Mouse (Mus musculus) embryonic stem cell, embryonic (primary cell): ENCODE results near the gene Gdf9.

Experiments used
- CTCF ChIA-PET, 4 experiments: fragments of 300-600 bp in 2 of 4; fragments of 350-600 bp in 2 of 4; sonication (Branson Sonifier 250); formaldehyde crosslinking; loops; one replicate each; lab custom pipeline; 2022; ENCODE audit warnings: inconsistent platforms in 2 of 4; lab: Charles Lee
- POLR2A ChIA-PET, 4 experiments: fragments of 300-600 bp in 2 of 4; fragments of 350-600 bp in 2 of 4; sonication (Branson Sonifier 250); formaldehyde crosslinking; loops; one replicate each; lab custom pipeline; 2022; ENCODE audit warnings: antibody characterized with exemption in 4 of 4, inconsistent platforms in 1 of 4; lab: Charles Lee

Gdf9 gene

DNA sequence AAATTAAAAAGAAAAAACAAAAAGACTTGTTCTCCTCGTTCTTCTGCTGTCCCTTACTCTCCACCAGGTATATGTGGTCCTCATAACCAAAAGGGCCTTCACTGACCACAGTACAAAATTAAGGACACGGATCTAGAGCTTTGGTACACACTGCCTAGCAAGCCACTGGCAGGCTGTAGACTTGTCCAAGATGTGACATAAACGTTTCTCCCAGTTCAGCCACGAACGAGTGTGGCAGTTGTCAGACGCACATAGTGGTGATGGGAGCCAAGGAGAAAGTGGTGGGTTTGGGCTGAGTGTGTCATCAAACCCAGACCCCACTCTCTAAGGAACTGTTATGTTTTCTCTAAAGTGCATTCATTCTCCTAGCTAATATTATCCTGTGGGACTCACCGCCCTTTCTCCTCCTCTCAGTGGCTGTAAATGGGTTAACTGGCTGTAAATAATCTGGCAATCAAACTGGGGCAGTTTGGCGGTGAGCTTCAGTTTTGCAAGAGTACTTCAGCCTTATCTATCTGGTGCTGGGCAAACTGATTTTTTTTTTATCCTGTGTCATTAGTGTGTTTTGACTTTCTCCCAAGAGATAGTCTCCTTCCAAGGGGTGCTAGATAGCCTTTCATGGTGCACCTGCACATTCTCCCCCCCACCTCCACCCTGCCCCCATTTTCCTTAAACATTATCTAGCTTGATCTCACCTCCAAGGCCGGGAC is 679 bp downstream of the Gdf9 start:
- ChIA-PET CTCF (interaction anchor here (0.5 to 2.2 kb wide), 22 partner anchors 9 to 306 kb away, joined by 3 to 13 read pairs (median 4); partner anchors contain the start of genes Gm9837 (in 2 of the 4), Gm10447 (in 1 of the 4) and Shroom1 (in 1 of the 4)), POLR2A (interaction anchor here in 3 of 4 experiments (0.5 to 3.8 kb wide), 81 partner anchors 8 to 1333 kb away, joined by 3 to 33 read pairs (median 4); partner anchors contain the start of genes Hspa4 (in 3 of the 3), Slc22a21 (in 2 of the 3), Zcchc10 (in 2 of the 3) and Gm10447 (in 1 of the 3))

DNA sequence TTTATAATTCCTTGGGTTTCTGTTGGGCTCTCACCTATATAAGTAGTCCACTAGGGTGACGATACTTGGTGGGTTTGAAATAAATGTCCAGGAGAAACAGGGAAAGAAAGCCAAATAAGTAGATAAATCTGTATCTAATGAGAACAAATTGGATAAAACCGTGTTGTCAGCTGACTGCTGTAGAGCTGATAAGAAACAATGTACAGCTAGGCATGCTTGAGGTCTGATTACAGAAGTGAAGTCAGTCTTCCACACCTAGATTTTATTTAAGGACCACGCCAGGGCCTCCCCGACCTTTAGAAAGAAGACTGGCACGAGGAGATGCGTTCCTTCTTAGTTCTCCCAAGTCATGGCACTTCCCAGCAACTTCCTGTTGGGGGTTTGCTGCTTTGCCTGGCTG is 2.2 kb downstream of the Gdf9 start:
- ChIA-PET CTCF (no interaction called here), POLR2A (interaction anchor here in 1 of 4 experiments (1.0 to 2.1 kb wide), 4 partner anchors 9 to 132 kb away, joined by 3 to 7 read pairs (median 4); no protein-coding TSS in a partner anchor)

DNA sequence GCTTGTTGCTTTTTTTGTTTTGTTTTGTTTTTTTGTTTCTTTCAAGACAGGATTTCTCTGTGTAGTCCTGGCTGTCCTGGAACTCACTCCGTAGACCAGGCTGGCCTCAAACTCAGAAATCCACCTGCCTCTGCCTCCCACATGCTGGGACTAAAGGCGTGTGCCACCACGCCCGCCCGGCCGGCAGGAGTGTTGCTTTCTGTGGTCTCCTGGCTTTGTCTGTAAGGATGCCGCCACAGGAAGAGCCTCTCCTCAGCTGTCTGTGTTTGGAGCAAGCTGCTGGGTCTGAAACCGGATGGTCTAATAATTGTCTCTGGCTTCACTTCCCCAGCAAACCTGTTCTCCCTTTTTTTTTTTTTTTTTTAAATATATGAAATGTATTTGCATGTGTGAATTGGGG is 4.7 kb downstream of the Gdf9 start:
- ChIA-PET CTCF (interaction anchor here (0.6 to 1.0 kb wide), 5 partner anchors 17 to 208 kb away, joined by 3 to 8 read pairs (median 4); no protein-coding TSS in a partner anchor), POLR2A (interaction anchor here (0.6 to 2.5 kb wide), 10 partner anchors 8 to 1512 kb away, joined by 3 to 8 read pairs (median 3); partner anchors contain the start of gene Gm10447 (in 1 of the 4))

DNA sequence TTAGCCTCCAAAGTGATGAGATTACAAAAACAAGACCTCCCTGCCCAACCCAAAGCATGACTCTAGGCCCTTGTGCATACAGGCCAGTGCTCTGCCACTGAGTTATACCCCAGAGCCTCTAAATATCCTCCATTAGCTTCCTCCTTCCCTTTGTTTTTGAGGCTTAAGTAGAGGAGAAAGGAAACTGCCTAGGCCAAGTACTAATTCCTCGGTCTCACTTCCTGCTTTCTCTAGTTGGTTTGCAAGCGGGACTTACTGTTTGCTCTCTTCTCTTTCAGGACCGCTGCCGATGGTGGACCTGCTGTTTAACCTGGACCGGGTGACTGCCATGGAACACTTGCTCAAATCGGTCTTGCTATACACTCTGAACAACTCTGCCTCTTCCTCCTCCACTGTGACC is 5.5 kb downstream of the Gdf9 start:
- POLR2A ChIA-PET: interaction anchor here (0.6 to 2.5 kb wide), 10 partner anchors 8 to 305 kb away, joined by 3 to 8 read pairs (median 4); partner anchors contain the start of genes Gm10447 (in 1 of the 4) and Rad50 (in 1 of the 4)
- CTCF ChIA-PET: interaction anchor here in 3 of 4 experiments (0.7 to 1.5 kb wide), 6 partner anchors 17 to 30 kb away, joined by 3 to 4 read pairs (median 3); partner anchors contain the start of genes Gm10447 (in 1 of the 3) and Shroom1 (in 1 of the 3)

DNA sequence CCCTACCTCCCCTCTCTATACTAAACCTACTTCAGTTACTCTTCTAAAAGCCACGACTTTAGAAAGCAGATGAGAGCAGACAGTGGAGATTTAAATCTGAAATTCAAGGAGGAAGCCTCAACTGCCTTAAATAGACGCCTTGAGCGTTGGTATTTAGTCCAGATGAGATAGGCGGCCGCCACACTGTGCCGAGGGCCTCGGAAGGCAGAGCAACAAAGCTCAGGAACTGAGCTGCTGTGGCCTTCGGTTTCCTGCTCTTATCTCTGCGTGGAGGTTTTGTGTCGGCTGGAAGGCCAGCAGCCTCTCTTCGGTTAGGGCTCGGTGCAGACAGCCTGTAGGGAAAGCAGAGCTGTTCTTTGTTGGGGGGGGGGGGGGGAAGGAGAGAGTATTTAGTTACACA is 11.1 kb downstream of the Gdf9 start:
- ChIA-PET CTCF (interaction anchor here (0.6 to 2.6 kb wide), 10 partner anchors 11 to 87 kb away, joined by 3 to 14 read pairs (median 5); partner anchors contain the start of genes Gdf9 (in 3 of the 4), Uqcrq (in 3 of the 4), Gm10447 (in 1 of the 4) and Shroom1 (in 1 of the 4)), POLR2A (interaction anchor here in 3 of 4 experiments (0.6 to 5.8 kb wide), 12 partner anchors 9 to 1749 kb away, joined by 3 to 24 read pairs (median 4); partner anchors contain the start of genes Gdf9 (in 2 of the 3), Uqcrq (in 2 of the 3), Gm10447 (in 1 of the 3) and Hspa4 (in 1 of the 3))

DNA sequence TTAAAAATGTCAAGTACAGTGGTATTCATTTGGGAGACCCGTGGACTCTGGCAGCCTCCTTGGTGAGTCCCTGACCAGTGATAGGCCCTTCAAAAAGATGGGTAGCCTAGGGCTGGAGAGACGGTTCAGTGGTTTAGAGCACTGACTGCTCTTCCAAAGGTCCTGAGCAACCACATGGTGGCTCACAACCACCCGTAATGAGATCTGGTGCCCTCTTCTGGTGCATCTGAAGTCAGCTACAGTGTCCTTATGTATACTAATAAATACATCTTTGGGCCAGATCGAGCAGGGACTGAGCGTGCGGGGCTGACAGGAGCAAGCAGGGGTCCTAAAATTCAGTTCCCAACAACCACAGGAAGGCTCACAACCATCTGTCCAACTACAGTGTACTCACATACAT is 13.0 kb downstream of the Gdf9 start:
- ChIA-PET POLR2A (interaction anchor here in 1 of 4 experiments (0.7 to 5.8 kb wide), 5 partner anchors 8 to 366 kb away, joined by 3 to 24 read pairs (median 6); partner anchors contain the start of genes Gdf9 and Uqcrq), CTCF (interaction anchor here in 3 of 4 experiments (0.5 to 1.9 kb wide), 8 partner anchors 12 to 907 kb away, joined by 3 to 10 read pairs (median 4); partner anchors contain the start of genes Gm9837 (in 2 of the 3), Gdf9 (in 1 of the 3), Gm10447 (in 1 of the 3) and Shroom1 (in 1 of the 3))

DNA sequence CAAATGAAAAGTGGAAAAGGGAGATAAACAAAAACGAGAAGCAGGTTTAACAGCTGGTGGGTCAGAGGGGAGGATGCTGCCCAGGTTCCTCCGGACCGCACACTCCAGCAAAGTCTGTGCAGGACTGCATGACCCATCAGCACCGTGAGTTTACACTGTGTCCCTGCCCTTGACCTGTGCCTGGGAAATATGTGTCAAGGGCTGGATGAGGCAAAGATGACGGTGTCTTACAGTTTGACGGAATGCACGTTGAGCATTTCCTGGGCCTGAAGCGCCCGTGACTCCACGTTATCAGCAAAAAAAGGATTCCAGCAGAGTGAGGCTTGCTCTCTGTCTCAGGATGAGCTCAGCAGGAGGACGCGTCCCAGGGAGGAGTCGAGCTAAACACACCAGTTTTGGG is 14.7 kb downstream of the Gdf9 start:
- CTCF ChIA-PET: interaction anchor here in 3 of 4 experiments (0.6 to 4.0 kb wide), 8 partner anchors 11 to 191 kb away, joined by 3 to 42 read pairs (median 4); partner anchors contain the start of genes Gdf9 (in 1 of the 3), Gm10447 (in 1 of the 3), Gm9837 (in 1 of the 3) and Shroom1 (in 1 of the 3)
- POLR2A ChIA-PET: interaction anchor here in 3 of 4 experiments (0.6 to 3.2 kb wide), 10 partner anchors 8 to 191 kb away, joined by 3 to 22 read pairs (median 4); partner anchors contain the start of genes Gm10447 (in 2 of the 3), Shroom1 (in 2 of the 3), Gdf9 (in 1 of the 3) and Uqcrq (in 1 of the 3)

DNA sequence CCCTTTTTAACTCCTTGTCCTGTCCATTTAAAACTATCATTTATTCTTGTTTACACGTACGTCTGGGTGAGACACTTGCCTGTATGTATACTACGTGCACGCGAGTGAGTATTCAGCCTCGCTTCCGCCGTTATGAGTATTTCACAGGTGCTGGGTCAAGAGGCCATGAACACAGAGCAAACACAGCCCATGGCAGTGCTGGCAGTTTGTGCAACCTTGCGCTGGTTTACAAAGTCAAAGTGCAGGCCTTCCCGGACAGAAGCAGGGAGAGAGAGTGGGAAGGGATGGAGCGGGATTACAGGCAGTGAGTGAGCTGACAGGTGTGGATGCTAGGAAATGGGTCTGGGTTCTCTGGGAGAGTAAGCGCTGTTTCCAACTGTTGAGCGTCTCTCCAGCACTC is 15.4 kb downstream of the Gdf9 start:
- POLR2A ChIA-PET: interaction anchor here in 3 of 4 experiments (0.5 to 3.2 kb wide), 16 partner anchors 9 to 261 kb away, joined by 3 to 22 read pairs (median 4); partner anchors contain the start of genes Gm10447 (in 2 of the 3), Shroom1 (in 2 of the 3), Gdf9 (in 1 of the 3) and Rad50 (in 1 of the 3)
- CTCF ChIA-PET: interaction anchor here in 3 of 4 experiments (0.6 to 4.0 kb wide), 10 partner anchors 10 to 485 kb away, joined by 3 to 42 read pairs (median 6); partner anchors contain the start of genes Shroom1 (in 2 of the 3), Gm10447 (in 1 of the 3) and Gm9837 (in 1 of the 3)

DNA sequence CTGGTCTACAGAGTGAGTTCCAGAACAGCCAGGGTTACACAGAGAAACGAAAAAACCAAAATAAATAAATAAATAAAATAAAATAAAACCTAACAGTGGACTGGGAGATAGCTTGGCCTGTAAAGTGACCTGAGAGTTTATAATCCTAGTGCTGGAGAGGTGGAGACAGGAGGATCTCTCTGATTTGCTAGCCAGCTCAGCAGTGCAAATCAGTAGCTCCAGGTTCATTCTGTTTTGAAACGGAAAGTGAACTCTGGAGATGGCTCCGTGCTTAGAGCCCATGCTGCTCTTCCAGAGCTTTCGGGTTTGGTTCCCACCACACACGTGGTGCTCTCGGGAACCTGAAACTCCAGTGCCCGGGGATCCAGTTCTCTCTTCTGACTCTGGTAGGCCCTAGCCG is 17.2 kb downstream of the Gdf9 start:
- ChIA-PET CTCF (interaction anchor here (0.6 to 4.0 kb wide), 5 partner anchors 8 to 1045 kb away, joined by 5 to 42 read pairs (median 6); partner anchors contain the start of genes Gm10447 (in 2 of the 4) and Shroom1 (in 2 of the 4)), POLR2A (interaction anchor here in 3 of 4 experiments (0.7 to 1.7 kb wide), 4 partner anchors 9 to 39 kb away, joined by 3 to 5 read pairs (median 4); partner anchors contain the start of genes Gdf9 (in 1 of the 3), Gm10447 (in 1 of the 3), Shroom1 (in 1 of the 3) and Uqcrq (in 1 of the 3))

DNA sequence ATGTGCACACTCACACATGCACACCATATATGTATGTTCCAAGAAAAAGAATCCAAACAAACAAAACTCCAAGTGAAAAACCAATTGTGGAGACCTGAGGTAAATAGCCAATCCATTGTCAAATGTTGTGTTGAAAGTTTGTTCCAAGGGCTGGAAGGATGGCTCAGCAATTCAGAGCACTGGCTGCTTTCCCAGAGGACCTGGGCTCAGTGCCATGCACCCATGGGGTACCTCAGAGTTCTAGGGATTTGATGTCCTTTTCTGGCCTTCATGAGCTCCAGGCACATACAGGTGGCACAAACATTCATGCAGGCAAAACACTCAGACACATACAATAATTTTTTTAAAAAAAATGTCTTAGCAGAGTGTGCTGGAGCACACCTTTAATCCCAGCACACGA is 17.7 kb downstream of the Gdf9 start:
- ChIA-PET POLR2A (interaction anchor here in 3 of 4 experiments (0.7 to 1.7 kb wide), 4 partner anchors 8 to 38 kb away, joined by 3 to 5 read pairs (median 4); partner anchors contain the start of genes Gdf9 (in 1 of the 3), Gm10447 (in 1 of the 3), Shroom1 (in 1 of the 3) and Uqcrq (in 1 of the 3)), CTCF (interaction anchor here in 2 of 4 experiments (0.6 to 1.9 kb wide), 3 partner anchors 8 to 1044 kb away, joined by 5 to 8 read pairs (median 6); partner anchors contain the start of genes Gm10447 (in 1 of the 2) and Shroom1 (in 1 of the 2))

DNA sequence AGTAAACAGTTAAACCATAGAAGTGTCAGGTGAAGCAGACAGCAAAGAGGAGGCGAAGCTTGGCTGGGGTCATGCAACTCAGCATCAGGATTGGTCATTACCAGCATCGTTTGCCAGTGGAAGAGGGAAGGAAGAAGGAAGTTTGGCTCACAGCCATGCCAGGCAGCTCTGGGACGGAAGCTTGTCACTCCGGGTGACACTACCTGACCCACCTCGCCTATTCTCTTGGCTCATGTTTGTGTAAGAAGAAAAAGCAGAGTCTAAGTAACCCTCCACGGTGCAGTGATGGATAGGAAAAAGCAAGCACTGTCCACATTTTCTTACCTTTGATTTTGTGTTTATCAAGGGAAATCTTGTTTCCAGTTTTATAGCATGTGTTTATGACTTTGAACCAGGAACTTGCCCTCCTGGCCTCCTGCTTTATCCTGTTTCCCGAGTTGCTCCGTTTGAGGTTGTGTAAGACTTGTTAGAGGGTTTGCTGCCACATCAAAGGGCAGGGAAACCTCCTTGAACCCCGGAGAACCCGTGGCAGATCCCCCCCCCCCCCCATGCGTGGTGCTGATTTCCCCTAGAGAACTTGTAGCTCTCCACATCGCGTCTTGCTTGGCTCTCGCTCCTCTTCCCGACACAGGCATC is 19.4 kb downstream of the Gdf9 start:
- ChIA-PET POLR2A (interaction anchor here in 3 of 4 experiments (1.0 to 1.6 kb wide), 6 partner anchors 9 to 19 kb away, joined by 3 to 7 read pairs (median 3); partner anchors contain the start of genes Gdf9 (in 1 of the 3) and Uqcrq (in 1 of the 3)), CTCF (interaction anchor here (0.6 to 1.9 kb wide), 5 partner anchors 16 to 871 kb away, joined by 3 to 11 read pairs (median 4); no protein-coding TSS in a partner anchor)

DNA sequence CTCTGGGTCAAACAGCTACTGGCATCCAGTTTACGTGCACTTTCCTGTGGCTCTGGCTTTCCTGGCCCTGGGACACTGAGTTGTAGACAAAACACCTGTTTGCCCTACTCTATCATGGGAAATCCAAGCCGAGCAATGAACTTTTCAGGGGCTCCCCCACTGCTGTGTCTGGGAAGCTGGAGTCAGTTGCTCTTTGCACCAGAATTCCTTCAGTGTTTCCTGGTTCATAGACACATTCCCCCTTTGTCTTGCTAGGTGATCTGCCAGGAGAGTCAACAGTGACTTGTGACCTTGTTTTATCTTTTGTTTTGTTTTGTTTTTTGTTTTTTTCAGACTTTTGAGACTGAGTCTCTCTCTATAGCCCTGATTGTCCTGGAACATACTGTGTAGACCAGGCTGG is 20.5 kb downstream of the Gdf9 start:
- CTCF ChIA-PET: interaction anchor here in 3 of 4 experiments (0.9 to 1.9 kb wide), 3 partner anchors 15 to 19 kb away, joined by 3 to 7 read pairs (median 4); partner anchors contain the start of gene Gm9837 (in 1 of the 3)

DNA sequence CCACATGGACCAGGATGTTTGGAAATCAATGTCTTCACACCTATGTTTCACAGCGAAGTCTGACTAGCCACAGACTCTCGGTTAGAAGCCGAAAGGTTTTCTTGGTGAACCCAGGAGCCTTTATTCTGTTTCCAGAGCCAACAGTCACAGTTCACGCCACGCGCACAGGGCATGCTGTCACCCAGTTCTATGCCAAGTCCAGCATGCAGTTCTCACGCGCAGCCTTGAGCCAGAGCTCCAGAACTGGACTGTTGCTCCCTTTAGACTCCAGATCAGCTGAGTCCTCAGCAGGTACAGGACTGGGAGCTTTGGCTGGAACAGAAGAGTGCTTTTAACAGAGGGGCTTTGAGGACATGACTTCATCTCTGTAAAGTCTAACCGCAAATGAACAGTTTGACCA is 21.6 kb downstream of the Gdf9 start:
- ChIA-PET CTCF (interaction anchor here in 1 of 4 experiments (0.7 kb wide), 1 partner anchor 63 kb away, joined by 3 read pairs; no protein-coding TSS in a partner anchor), POLR2A (interaction anchor here in 1 of 4 experiments (1.2 kb wide), 1 partner anchor 12 kb away, joined by 3 read pairs; no protein-coding TSS in a partner anchor)

More for the DNA sequence above, 20.5 kb downstream of the Gdf9 start:
- POLR2A ChIA-PET: interaction anchor here in 3 of 4 experiments (0.6 to 1.6 kb wide), 8 partner anchors 8 to 104 kb away, joined by 3 to 7 read pairs (median 3); partner anchors contain the start of genes Gdf9 (in 1 of the 3) and Uqcrq (in 1 of the 3)

DNA sequence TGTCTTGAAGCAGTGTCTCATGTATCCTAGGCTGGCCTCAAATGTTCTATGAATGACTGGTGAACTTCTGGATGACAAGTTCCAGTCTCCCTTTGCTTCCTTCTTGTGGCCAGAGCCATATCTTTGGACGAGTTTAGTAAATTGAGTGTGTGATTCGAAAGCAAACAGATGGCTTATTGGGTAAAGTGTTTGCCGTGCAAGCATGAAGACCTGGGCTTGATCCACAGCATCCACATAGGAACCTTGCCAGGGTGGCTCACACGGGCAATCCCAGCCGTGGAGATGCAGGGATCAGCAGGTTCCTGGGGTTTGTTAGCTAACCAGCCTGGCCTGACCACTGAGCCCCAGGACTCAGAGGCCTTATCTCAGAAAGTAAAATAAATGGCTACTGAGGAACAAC is 22.2 kb downstream of the Gdf9 start:
- POLR2A ChIA-PET: interaction anchor here in 1 of 4 experiments (1.2 kb wide), 1 partner anchor 11 kb away, joined by 3 read pairs; no protein-coding TSS in a partner anchor

DNA sequence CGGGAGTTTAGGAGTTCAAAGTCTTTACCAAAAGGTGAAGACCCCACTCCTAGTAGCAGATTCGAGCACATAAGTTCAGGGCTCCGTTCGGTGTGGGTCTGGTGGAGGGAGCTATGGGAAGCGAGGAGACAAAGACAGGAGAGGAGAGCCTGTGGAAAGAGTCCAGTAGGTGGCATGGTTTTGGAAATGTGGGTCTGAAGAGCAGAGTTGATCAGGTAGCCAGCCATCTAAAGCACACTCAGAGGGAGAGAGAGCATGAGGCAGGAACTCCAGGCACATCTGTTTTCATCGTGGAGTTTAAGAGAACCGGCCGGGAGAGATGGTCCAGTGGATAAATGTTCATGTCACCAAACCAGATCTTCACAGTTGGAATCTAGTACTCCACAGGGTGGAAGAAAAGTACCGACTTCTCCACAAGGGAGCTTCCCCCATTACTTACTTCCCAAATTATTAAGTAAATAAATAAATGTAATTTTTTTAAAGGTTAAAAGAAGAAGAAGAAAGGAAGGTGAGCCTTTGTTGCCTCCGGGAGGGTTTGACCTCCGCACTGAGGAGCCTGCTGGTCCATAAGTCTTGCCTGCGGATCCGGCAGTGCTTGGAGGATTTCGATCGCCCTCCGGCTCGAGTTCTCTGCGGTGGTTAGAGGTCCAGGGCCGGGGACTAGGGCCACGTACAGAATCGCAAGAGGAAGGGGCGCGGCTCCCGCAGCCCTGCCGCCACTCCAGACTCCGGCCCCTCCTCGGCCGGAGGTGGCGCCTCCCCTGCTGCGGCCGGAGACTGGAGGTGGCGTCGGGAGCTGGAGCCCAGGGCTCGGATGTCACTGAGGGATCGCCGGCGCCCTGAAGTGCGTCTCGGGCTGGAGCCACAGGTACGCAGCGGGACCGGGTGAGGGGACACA is 25.9 kb downstream of the Gdf9 start, which contains the start of the genes Gm10447 and Shroom1:
Gene Gm10447 (minus strand): TSS at position 637 of the 898 bp plus-strand sequence.
Gene Shroom1 (plus strand): TSS at position 732 of the 898 bp plus-strand sequence.
- ChIA-PET POLR2A (interaction anchor here in 3 of 4 experiments (0.6 to 3.5 kb wide), 21 partner anchors 9 to 200 kb away, joined by 3 to 20 read pairs (median 4); partner anchors contain the start of genes Gdf9 (in 2 of the 3), Uqcrq (in 2 of the 3), Gm9837 (in 1 of the 3) and Gm9945 (in 1 of the 3)), CTCF (interaction anchor here (0.6 to 3.7 kb wide), 36 partner anchors 8 to 293 kb away, joined by 3 to 56 read pairs (median 4); partner anchors contain the start of genes Gm9837 (in 3 of the 4), Gdf9 (in 1 of the 4), Gm9945 (in 1 of the 4) and Sowaha (in 1 of the 4))

More for the DNA sequence above, 22.2 kb downstream of the Gdf9 start:
- CTCF ChIA-PET: interaction anchor here in 1 of 4 experiments (0.7 kb wide), 1 partner anchor 63 kb away, joined by 3 read pairs; no protein-coding TSS in a partner anchor
